ENCODE assay signal across 14 mouse cellular contexts in genomic region chr6:144611383-144611791, GRCm38 (mm10).
A peak's percentile ranks its signal among the peaks of the same experiment; 100 is the strongest.
DNase-seq lines count a peak whose midpoint lies in the region; ATAC-seq lines count a peak whose summit lies in the region.
"Had no signal": no experiment of that assay in that cellular context is flagged by ENCODE, and none has a peak within 500 bp of the region (broad histone marks: within the 10 kb centered on the region; RNA-seq: fewer than 3 reads in every experiment).

No protein-coding gene starts in this region.

- no peak overlapping the region for H3K9ac ChIP-seq in heart, embryonic 12.5 days
- H3K9ac ChIP-seq in hindbrain, embryonic 14.5 days = peak overlapping the region; percentile 16; the same call in 1 of the 2 replicates
- H3K9ac ChIP-seq in neural tube, embryonic 12.5 days = no peak overlapping the region
- no peak overlapping the region for H3K9ac ChIP-seq in kidney, embryonic 16.5 days (replicated peaks; ENCODE audit: low read length)
- H3K9ac ChIP-seq: liver, embryonic 13.5 days had no signal

- no peak for DNase-seq in heart, embryonic 10.5 days (ENCODE audit: low spot score)
- DNase-seq in forebrain, embryonic 10.5 days (ENCODE audit: extremely low spot score, low spot score) = no peak
- DNase-seq in hindbrain, embryonic 14.5 days (ENCODE audit: low spot score) = peak; percentile 59
- DNase-seq in lung, postnatal 25 days (ENCODE audit: low spot score) = no peak
- DNase-seq in spleen, adult 18-20 months = no peak
- DNase-seq: embryo, embryonic 11 days; kidney, adult 18-20 months; liver, embryonic 13.5 days; lung, postnatal 14 days; right cerebral cortex, postnatal 25 days; thymus, postnatal 25 days had no signal

- H3K9me3 ChIP-seq in heart, embryonic 12.5 days (replicated peaks) = no peaks in the 10 kb centered on the region
- H3K9me3 ChIP-seq in heart, embryonic 10.5 days = no peaks in the 10 kb centered on the region
- H3K9me3 ChIP-seq in forebrain, embryonic 10.5 days = no peaks in the 10 kb centered on the region
- H3K9me3 ChIP-seq in hindbrain, embryonic 14.5 days (ENCODE audit: control insufficient read depth, low read length) = no peaks in the 10 kb centered on the region
- no peaks in the 10 kb centered on the region for H3K9me3 ChIP-seq in neural tube, embryonic 12.5 days
- H3K9me3 ChIP-seq in kidney, embryonic 16.5 days (ENCODE audit: low read length) = no peaks in the 10 kb centered on the region
- H3K9me3 ChIP-seq: liver, embryonic 13.5 days had no signal

- H3K4me3 ChIP-seq in heart, embryonic 12.5 days = no peak overlapping the region
- no peak overlapping the region for H3K4me3 ChIP-seq in heart, embryonic 10.5 days
- no peak overlapping the region for H3K4me3 ChIP-seq in forebrain, embryonic 10.5 days
- H3K4me3 ChIP-seq in hindbrain, embryonic 14.5 days (replicated peaks; ENCODE audit: low read length) = no peak overlapping the region
- no peak overlapping the region for H3K4me3 ChIP-seq in neural tube, embryonic 12.5 days
- H3K4me3 ChIP-seq in kidney, embryonic 16.5 days (ENCODE audit: low read length) = no peak overlapping the region
- H3K4me3 ChIP-seq: liver, embryonic 13.5 days had no signal

- H3K36me3 ChIP-seq in heart, embryonic 12.5 days = no peaks in the 10 kb centered on the region
- no peaks in the 10 kb centered on the region for H3K36me3 ChIP-seq in heart, embryonic 10.5 days
- no peaks in the 10 kb centered on the region for H3K36me3 ChIP-seq in forebrain, embryonic 10.5 days (replicated peaks)
- H3K36me3 ChIP-seq in hindbrain, embryonic 14.5 days (replicated peaks; ENCODE audit: control insufficient read depth, insufficient read depth) = no peaks in the 10 kb centered on the region
- no peaks in the 10 kb centered on the region for H3K36me3 ChIP-seq in neural tube, embryonic 12.5 days
- no peaks in the 10 kb centered on the region for H3K36me3 ChIP-seq in kidney, embryonic 16.5 days (ENCODE audit: insufficient read depth, low read length)
- H3K36me3 ChIP-seq: liver, embryonic 13.5 days had no signal

- peaks cover 10% of the 10 kb centered on the region for H3K4me1 ChIP-seq in heart, embryonic 12.5 days (replicated peaks)
- peaks cover 8% of the 10 kb centered on the region for H3K4me1 ChIP-seq in heart, embryonic 10.5 days
- peaks cover 16% of the 10 kb centered on the region for H3K4me1 ChIP-seq in forebrain, embryonic 10.5 days
- H3K4me1 ChIP-seq in hindbrain, embryonic 14.5 days (replicated peaks; ENCODE audit: control insufficient read depth, insufficient read depth, low read length) = peaks cover 14% of the 10 kb centered on the region
- H3K4me1 ChIP-seq in neural tube, embryonic 12.5 days = 0 out of 2 replicates have a peak, but pooled peaks cover 7% of the 10 kb centered on the region
- H3K4me1 ChIP-seq in kidney, embryonic 16.5 days (ENCODE audit: insufficient read depth, low read length) = no peaks in the 10 kb centered on the region

- no peak overlapping the region for H3K27ac ChIP-seq in heart, embryonic 12.5 days (ENCODE audit: poor library complexity, severe bottlenecking)
- H3K27ac ChIP-seq in heart, embryonic 10.5 days = no peak overlapping the region
- H3K27ac ChIP-seq in forebrain, embryonic 10.5 days = 0 out of 2 replicates have a peak overlapping the region, but pooled peaks have one; percentile 26
- H3K27ac ChIP-seq in hindbrain, embryonic 14.5 days = peak overlapping the region; percentile 74
- 0 out of 2 replicates have a peak overlapping the region, but pooled peaks have one; percentile 28 for H3K27ac ChIP-seq in neural tube, embryonic 12.5 days
- no peak overlapping the region for H3K27ac ChIP-seq in kidney, embryonic 16.5 days (ENCODE audit: low read length)
- H3K27ac ChIP-seq: liver, embryonic 13.5 days had no signal

- ATAC-seq in heart, embryonic 12.5 days (ENCODE audit: insufficient number of reproducible peaks, low FRiP score) = no peak
- ATAC-seq in hindbrain, embryonic 14.5 days (ENCODE audit: low FRiP score) = peak; percentile 62; the same call in 1 of the 2 replicates
- ATAC-seq in neural tube, embryonic 12.5 days (ENCODE audit: low FRiP score, low read depth) = no peak; the same call in 1 of the 2 replicates
- no peak for ATAC-seq in kidney, embryonic 16.5 days (ENCODE audit: low FRiP score, low TSS enrichment)

- H3K27me3 ChIP-seq in heart, embryonic 12.5 days (replicated peaks) = no peaks in the 10 kb centered on the region
- no peaks in the 10 kb centered on the region for H3K27me3 ChIP-seq in heart, embryonic 10.5 days (ENCODE audit: insufficient read depth, poor library complexity, severe bottlenecking)
- H3K27me3 ChIP-seq in forebrain, embryonic 10.5 days (ENCODE audit: poor library complexity, severe bottlenecking) = no peaks in the 10 kb centered on the region
- H3K27me3 ChIP-seq in hindbrain, embryonic 14.5 days (ENCODE audit: control insufficient read depth, insufficient read depth, low read length) = no peaks in the 10 kb centered on the region
- no peaks in the 10 kb centered on the region for H3K27me3 ChIP-seq in neural tube, embryonic 12.5 days (replicated peaks)
- no peaks in the 10 kb centered on the region for H3K27me3 ChIP-seq in kidney, embryonic 16.5 days (ENCODE audit: insufficient read depth, low read length)
- H3K27me3 ChIP-seq: liver, embryonic 13.5 days had no signal

- 33% methylated on average over 4 of the region's 4 CpGs for WGBS in heart, embryonic 12.5 days
- 42% methylated on average over 4 of the region's 4 CpGs for WGBS in heart, embryonic 10.5 days
- WGBS in forebrain, embryonic 10.5 days = 48% methylated on average over 4 of the region's 4 CpGs
- 10% methylated on average over 4 of the region's 4 CpGs for WGBS in hindbrain, embryonic 14.5 days
- WGBS in neural tube, embryonic 12.5 days = 28% methylated on average over 4 of the region's 4 CpGs
- WGBS in kidney, embryonic 16.5 days = 56% methylated on average over 4 of the region's 4 CpGs

- H3K4me2 ChIP-seq in heart, embryonic 12.5 days = peak overlapping the region; percentile 18; the same call in 1 of the 2 replicates
- peak overlapping the region; percentile 25 for H3K4me2 ChIP-seq in hindbrain, embryonic 14.5 days (replicated peaks)
- H3K4me2 ChIP-seq in neural tube, embryonic 12.5 days (replicated peaks) = 0 out of 2 replicates have a peak overlapping the region, but pooled peaks have one; percentile 10
- no peak overlapping the region for H3K4me2 ChIP-seq in kidney, embryonic 16.5 days (replicated peaks; ENCODE audit: low read depth, low read length)
- H3K4me2 ChIP-seq: liver, embryonic 13.5 days had no signal

Comparison
In these comparisons a context has a peak if more than half of its experiments do, and no peak if none do; other contexts are left out.
1. H3K27ac ChIP-seq: peak in forebrain, embryonic 10.5 days (single experiment), hindbrain, embryonic 14.5 days (single experiment) and neural tube, embryonic 12.5 days (single experiment); none in heart, embryonic 12.5 days (single experiment), heart, embryonic 10.5 days (single experiment) and kidney, embryonic 16.5 days (single experiment).